Mouse (Mus musculus): ENCODE measurements around the gene Pnliprp1. TPM values are rescaled to one million over a fixed set of nuclear protein-coding genes. Genes with fewer than 3 reads are reported as not detected.

The Pnliprp1 gene
- polyA plus RNA-seq, 1 experiment from 2014 or later: not detected

DNA sequence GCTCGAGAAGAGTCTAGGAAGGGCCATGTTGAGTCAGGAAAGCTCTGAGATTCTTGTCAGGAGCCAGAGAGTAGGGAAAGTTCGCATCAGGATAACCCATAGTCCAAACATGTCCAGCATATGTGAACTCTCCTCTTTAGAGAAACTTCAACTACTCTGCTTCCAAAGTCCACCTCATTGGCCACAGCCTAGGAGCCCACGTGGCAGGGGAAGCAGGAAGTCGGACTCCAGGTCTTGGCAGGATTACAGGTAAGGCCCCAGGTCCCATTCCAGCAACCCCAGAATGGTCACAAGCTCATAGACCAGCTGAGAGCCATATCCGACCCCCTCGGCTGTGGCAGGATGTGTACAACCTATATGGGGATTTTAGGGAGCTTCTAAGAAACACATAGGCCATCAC is 4.5 kb downstream of the Pnliprp1 start:
- no peaks in the 10 kb centered on the region for H3K36me3 ChIP-seq (replicated peaks; ENCODE audit: control insufficient read depth, insufficient read depth)
- H3K27me3 ChIP-seq (ENCODE audit: control insufficient read depth, insufficient read depth, low read length): no peaks in the 10 kb centered on the region
- H3K27ac ChIP-seq: no peak overlapping the region
- WGBS: 86% methylated on average over 6 of the region's 6 CpGs
- no peaks in the 10 kb centered on the region for H3K9me3 ChIP-seq (ENCODE audit: control insufficient read depth, low read length)
- H3K9ac ChIP-seq: no peak overlapping the region
- H3K4me3 ChIP-seq (replicated peaks; ENCODE audit: low read length): no peak overlapping the region
- DNase-seq (ENCODE audit: low spot score) (no peak), ATAC-seq (ENCODE audit: low FRiP score) (no peak)
- no peaks in the 10 kb centered on the region for H3K4me1 ChIP-seq (replicated peaks; ENCODE audit: control insufficient read depth, insufficient read depth, low read length)
- H3K4me2 ChIP-seq (replicated peaks): no peak overlapping the region

DNA sequence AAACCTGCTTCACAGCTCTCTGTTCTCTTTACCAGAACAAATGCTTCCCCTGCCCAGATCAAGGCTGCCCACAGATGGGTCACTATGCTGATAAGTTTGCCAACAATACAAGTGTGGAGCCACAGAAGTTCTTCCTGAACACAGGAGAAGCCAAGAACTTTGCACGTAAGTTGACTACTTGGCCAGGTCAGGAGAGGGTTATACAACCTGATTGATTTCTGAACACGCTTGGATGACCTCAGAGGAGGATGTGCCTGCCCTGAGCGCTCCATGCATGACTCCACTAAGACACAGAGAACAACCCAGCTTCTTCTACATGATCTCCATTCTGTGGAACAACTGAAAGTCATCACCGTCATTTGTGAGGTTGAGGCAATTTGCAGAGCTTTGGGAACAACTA is 9.4 kb downstream of the Pnliprp1 start:
- WGBS: 85% methylated on average over 4 of the region's 4 CpGs
- Histone ChIP-seq H3K4me2 (replicated peaks) (no peak overlapping the region), H3K4me3 (replicated peaks; ENCODE audit: low read length) (no peak overlapping the region), H3K27ac (no peak overlapping the region), H3K9ac (no peak overlapping the region), H3K9me3 (ENCODE audit: control insufficient read depth, low read length) (no peaks in the 10 kb centered on the region), H3K36me3 (replicated peaks; ENCODE audit: control insufficient read depth, insufficient read depth) (no peaks in the 10 kb centered on the region), H3K4me1 (replicated peaks; ENCODE audit: control insufficient read depth, insufficient read depth, low read length) (no peaks in the 10 kb centered on the region), H3K27me3 (ENCODE audit: control insufficient read depth, insufficient read depth, low read length) (no peaks in the 10 kb centered on the region)
- ATAC-seq (ENCODE audit: low FRiP score) (no peak), DNase-seq (ENCODE audit: low spot score) (no peak)

- Histone ChIP-seq H3K27ac (no peak overlapping the region), H3K4me2 (replicated peaks) (no peak overlapping the region), H3K4me3 (replicated peaks; ENCODE audit: low read length) (no peak overlapping the region), H3K9me3 (ENCODE audit: control insufficient read depth, low read length) (no peaks in the 10 kb centered on the region), H3K36me3 (replicated peaks; ENCODE audit: control insufficient read depth, insufficient read depth) (no peaks in the 10 kb centered on the region), H3K27me3 (ENCODE audit: control insufficient read depth, insufficient read depth, low read length) (no peaks in the 10 kb centered on the region), H3K9ac (no peak overlapping the region), H3K4me1 (replicated peaks; ENCODE audit: control insufficient read depth, insufficient read depth, low read length) (no peaks in the 10 kb centered on the region)
- no peak for ATAC-seq (ENCODE audit: low FRiP score)
- 48% methylated on average over 6 of the region's 6 CpGs for WGBS
- no peak for DNase-seq (ENCODE audit: low spot score)
These were observed 12.3 kb downstream of the Pnliprp1 start for GRCm38 (mm10) chr19:58741036-58741435.

- WGBS: 88% methylated on average over 4 of the region's 4 CpGs
- Histone ChIP-seq H3K4me3 (replicated peaks; ENCODE audit: low read length) (no peak overlapping the region), H3K9me3 (ENCODE audit: control insufficient read depth, low read length) (no peaks in the 10 kb centered on the region), H3K4me2 (replicated peaks) (no peak overlapping the region), H3K27ac (no peak overlapping the region), H3K4me1 (replicated peaks; ENCODE audit: control insufficient read depth, insufficient read depth, low read length) (no peaks in the 10 kb centered on the region), H3K36me3 (replicated peaks; ENCODE audit: control insufficient read depth, insufficient read depth) (no peaks in the 10 kb centered on the region), H3K9ac (no peak overlapping the region), H3K27me3 (ENCODE audit: control insufficient read depth, insufficient read depth, low read length) (no peaks in the 10 kb centered on the region)
- DNase-seq (ENCODE audit: low spot score) (no peak), ATAC-seq (ENCODE audit: low FRiP score) (no peak)
These were observed 14.0 kb downstream of the Pnliprp1 start for GRCm38 (mm10) chr19:58742711-58743110.

DNA sequence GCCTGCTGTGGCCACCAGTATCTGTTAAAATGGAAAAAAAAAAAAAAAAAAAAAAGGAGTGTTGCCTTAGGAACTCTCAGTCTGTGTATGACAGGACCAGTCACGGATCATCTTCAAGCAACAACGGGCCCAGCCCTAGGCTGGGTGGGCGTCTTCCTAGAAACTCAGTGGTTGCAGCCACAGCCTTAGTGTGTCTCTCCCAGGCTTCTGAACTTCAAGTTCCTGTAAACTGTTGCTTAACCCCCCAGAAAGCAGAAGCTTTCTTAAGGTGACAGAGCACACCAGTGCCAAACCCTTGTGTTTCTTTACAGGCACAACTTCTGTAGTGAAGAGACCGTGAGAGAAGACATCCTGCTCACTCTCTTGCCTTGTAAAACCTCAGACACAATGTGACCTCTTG is 15.0 kb downstream of the Pnliprp1 start:
- Histone ChIP-seq H3K4me2 (replicated peaks) (no peak overlapping the region), H3K4me1 (replicated peaks; ENCODE audit: control insufficient read depth, insufficient read depth, low read length) (no peaks in the 10 kb centered on the region), H3K36me3 (replicated peaks; ENCODE audit: control insufficient read depth, insufficient read depth) (no peaks in the 10 kb centered on the region), H3K4me3 (replicated peaks; ENCODE audit: low read length) (no peak overlapping the region), H3K27me3 (ENCODE audit: control insufficient read depth, insufficient read depth, low read length) (no peaks in the 10 kb centered on the region), H3K27ac (no peak overlapping the region), H3K9ac (no peak overlapping the region), H3K9me3 (ENCODE audit: control insufficient read depth, low read length) (no peaks in the 10 kb centered on the region)
- DNase-seq (ENCODE audit: low spot score) (no peak), ATAC-seq (ENCODE audit: low FRiP score) (no peak)
- 78% methylated on average over 4 of the region's 4 CpGs for WGBS

DNA sequence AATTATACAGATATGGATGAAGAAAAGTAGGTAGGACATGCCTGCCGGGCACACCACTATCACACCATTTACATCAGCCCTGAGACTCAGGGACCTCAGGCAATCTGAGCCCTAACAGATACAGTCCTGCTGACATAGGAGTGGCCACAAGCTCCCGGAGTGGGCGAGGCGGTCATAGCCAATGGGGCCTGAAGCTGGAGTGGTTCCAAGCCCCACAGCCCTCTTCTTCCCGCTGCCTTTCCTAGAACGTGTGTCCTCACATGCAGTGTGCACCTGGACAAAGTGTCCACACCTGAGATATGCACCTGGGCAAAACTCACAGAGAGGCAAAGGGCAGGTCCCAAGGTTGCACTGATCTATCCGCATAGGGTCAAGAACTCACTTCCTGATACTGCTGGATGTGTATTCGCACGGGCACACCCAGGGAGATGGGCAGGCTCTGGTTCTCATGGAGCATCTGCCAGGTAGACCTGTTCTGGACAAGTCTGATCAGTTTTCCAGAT is 18.9 kb downstream of the Pnliprp1 start:
- no peak for ATAC-seq (ENCODE audit: low FRiP score)
- no peaks in the 10 kb centered on the region for H3K27me3 ChIP-seq (ENCODE audit: control insufficient read depth, insufficient read depth, low read length)
- WGBS: 93% methylated on average over 9 of the region's 9 CpGs

DNA sequence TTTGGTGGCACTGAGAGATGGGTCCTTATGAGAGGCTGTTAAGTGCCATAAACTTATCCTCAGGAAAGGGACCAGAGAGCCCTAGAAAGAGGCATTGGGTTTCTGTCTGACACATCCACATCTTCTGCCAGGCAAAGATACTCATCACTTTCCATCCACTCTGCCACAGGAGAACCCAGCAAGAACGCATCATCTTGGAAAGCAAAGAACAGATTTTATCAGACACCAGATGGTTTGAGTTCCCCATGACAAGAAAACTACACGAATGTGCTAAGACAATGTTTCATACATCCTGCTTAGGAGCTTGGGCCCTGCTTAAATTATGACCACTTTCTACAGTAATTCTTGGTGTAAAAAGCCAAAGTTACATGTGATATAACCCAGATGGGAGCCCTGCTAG is 22.1 kb downstream of the Pnliprp1 start:
- Histone ChIP-seq H3K27ac (no peak overlapping the region), H3K9me3 (ENCODE audit: control insufficient read depth, low read length) (0 out of 2 replicates have a peak, but pooled peaks cover 6% of the 10 kb centered on the region), H3K27me3 (ENCODE audit: control insufficient read depth, insufficient read depth, low read length) (no peaks in the 10 kb centered on the region), H3K4me1 (replicated peaks; ENCODE audit: control insufficient read depth, insufficient read depth, low read length) (no peaks in the 10 kb centered on the region), H3K36me3 (replicated peaks; ENCODE audit: control insufficient read depth, insufficient read depth) (no peaks in the 10 kb centered on the region), H3K9ac (no peak overlapping the region), H3K4me2 (replicated peaks) (no peak overlapping the region), H3K4me3 (replicated peaks; ENCODE audit: low read length) (no peak overlapping the region)
- ATAC-seq (ENCODE audit: low FRiP score): no peak
- 87% methylated on average over 2 of the region's 2 CpGs for WGBS
- no peak for DNase-seq (ENCODE audit: low spot score)

More for the DNA sequence above, 18.9 kb downstream of the Pnliprp1 start:
- Histone ChIP-seq H3K9ac (no peak overlapping the region), H3K4me1 (replicated peaks; ENCODE audit: control insufficient read depth, insufficient read depth, low read length) (no peaks in the 10 kb centered on the region), H3K36me3 (replicated peaks; ENCODE audit: control insufficient read depth, insufficient read depth) (no peaks in the 10 kb centered on the region), H3K4me3 (replicated peaks; ENCODE audit: low read length) (no peak overlapping the region), H3K27ac (no peak overlapping the region), H3K4me2 (replicated peaks) (no peak overlapping the region), H3K9me3 (ENCODE audit: control insufficient read depth, low read length) (no peaks in the 10 kb centered on the region)
- DNase-seq (ENCODE audit: low spot score): no peak

DNA sequence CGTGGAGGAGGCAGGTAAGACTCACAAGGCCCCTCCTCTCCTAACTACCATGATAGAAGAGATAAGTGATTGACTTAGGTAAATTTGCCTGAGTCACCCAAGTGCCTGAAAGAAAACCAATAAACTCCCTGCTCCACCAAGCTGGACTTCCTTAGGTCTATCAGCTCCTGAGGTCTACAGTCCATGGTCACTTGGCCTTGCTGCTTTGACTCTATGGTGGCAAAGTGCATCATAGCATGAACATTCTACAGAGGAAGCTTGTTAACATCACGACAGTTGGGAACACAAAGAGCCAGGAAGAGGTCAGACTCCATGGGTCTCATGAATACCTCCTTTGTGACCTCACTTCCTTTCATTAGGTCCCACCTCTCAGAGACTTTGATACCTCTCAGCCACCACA is 22.8 kb downstream of the Pnliprp1 start:
- Histone ChIP-seq H3K27me3 (ENCODE audit: control insufficient read depth, insufficient read depth, low read length) (no peaks in the 10 kb centered on the region), H3K4me1 (replicated peaks; ENCODE audit: control insufficient read depth, insufficient read depth, low read length) (no peaks in the 10 kb centered on the region), H3K9me3 (ENCODE audit: control insufficient read depth, low read length) (0 out of 2 replicates have a peak, but pooled peaks cover 6% of the 10 kb centered on the region), H3K4me3 (replicated peaks; ENCODE audit: low read length) (no peak overlapping the region), H3K4me2 (replicated peaks) (no peak overlapping the region), H3K36me3 (replicated peaks; ENCODE audit: control insufficient read depth, insufficient read depth) (no peaks in the 10 kb centered on the region), H3K9ac (no peak overlapping the region), H3K27ac (no peak overlapping the region)
- WGBS: 67% methylated on average over 2 of the region's 2 CpGs
- ATAC-seq (ENCODE audit: low FRiP score): no peak
- DNase-seq (ENCODE audit: low spot score): no peak

DNA sequence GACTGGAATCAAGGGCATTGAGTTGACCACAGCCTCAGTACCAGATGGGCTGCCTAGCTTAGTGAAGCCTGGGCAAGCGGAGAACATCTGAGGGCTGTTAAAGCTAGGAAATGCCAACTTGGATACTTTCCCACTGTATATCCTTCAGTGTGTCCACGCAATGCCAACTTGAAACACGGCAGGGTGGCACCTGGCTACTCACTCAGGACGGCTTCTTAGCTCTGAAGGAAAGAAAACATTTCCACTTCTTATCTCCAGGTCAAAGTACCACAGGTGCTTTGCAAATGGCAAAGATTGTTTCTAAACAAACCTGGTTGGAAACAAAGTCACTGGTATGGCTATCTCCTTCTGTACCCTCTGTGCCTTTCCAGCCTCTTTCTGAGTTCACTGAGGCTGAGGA is 30.2 kb downstream of the Pnliprp1 start:
- WGBS: 90% methylated on average over 4 of the region's 4 CpGs
- ATAC-seq (ENCODE audit: low FRiP score): no peak
- H3K4me2 ChIP-seq (replicated peaks): no peak overlapping the region

DNA sequence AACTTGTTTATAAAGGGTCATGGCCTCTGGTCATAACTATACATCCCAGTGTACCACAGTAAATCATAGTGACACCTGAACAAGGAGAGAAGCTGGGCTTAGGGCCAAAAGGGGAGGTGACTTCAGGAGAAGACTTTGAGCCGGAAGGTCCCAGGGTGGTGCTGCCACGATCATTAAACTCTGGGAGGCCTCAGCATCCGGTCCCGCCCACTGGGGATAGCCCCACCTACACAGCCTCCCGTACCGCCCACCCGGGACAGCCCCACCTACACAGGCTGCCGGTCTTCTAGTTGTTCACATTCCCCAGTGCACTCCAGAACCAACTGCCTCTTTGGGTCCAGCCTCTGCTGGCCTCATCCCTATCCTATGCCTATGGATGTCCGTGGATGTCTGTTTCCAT is 30.7 kb downstream of the Pnliprp1 start, which contains the start of gene Pnliprp2:
TSS of gene Pnliprp2 (plus strand) at position 297 of the 400 bp plus-strand sequence.
- no peak for ATAC-seq (ENCODE audit: low FRiP score)
- WGBS: 71% methylated on average over 9 of the region's 9 CpGs
- H3K27me3 ChIP-seq (ENCODE audit: control insufficient read depth, insufficient read depth, low read length): no peaks in the 10 kb centered on the region

More for the DNA sequence above, 30.2 kb downstream of the Pnliprp1 start:
- H3K9me3 ChIP-seq (ENCODE audit: control insufficient read depth, low read length): 0 out of 2 replicates have a peak, but pooled peaks cover 6% of the 10 kb centered on the region
- no peak overlapping the region for H3K27ac ChIP-seq
- no peak for DNase-seq (ENCODE audit: low spot score)
- no peaks in the 10 kb centered on the region for H3K36me3 ChIP-seq (replicated peaks; ENCODE audit: control insufficient read depth, insufficient read depth)
- H3K27me3 ChIP-seq (ENCODE audit: control insufficient read depth, insufficient read depth, low read length): no peaks in the 10 kb centered on the region
- no peak overlapping the region for H3K9ac ChIP-seq
- H3K4me1 ChIP-seq (replicated peaks; ENCODE audit: control insufficient read depth, insufficient read depth, low read length): no peaks in the 10 kb centered on the region
- H3K4me3 ChIP-seq (replicated peaks; ENCODE audit: low read length): no peak overlapping the region

More for the DNA sequence above, 30.7 kb downstream of the Pnliprp1 start, which contains the start of gene Pnliprp2:
- 0 out of 2 replicates have a peak, but pooled peaks cover 2% of the 10 kb centered on the region for H3K9me3 ChIP-seq (ENCODE audit: control insufficient read depth, low read length)
- H3K4me2 ChIP-seq (replicated peaks): no peak within 1 kb of the TSS
- H3K36me3 ChIP-seq (replicated peaks; ENCODE audit: control insufficient read depth, insufficient read depth): no peaks in the 10 kb centered on the region
- DNase-seq (ENCODE audit: low spot score): no peak
- no peak within 1 kb of the TSS for H3K9ac ChIP-seq
- no peak within 1 kb of the TSS for H3K4me3 ChIP-seq (replicated peaks; ENCODE audit: low read length)
- H3K4me1 ChIP-seq (replicated peaks; ENCODE audit: control insufficient read depth, insufficient read depth, low read length): no peaks in the 10 kb centered on the region
- H3K27ac ChIP-seq: no peak within 1 kb of the TSS

All from hindbrain, embryonic 14.5 days (tissue).